Mouse (Mus musculus): ENCODE results near the gene Olfr1491. TPM values are rescaled to one million over a fixed set of nuclear protein-coding genes. Genes with fewer than 3 reads are reported as not detected.

Olfr1491 gene
- polyA plus RNA-seq (2012; rRNA removed), result not detected in 2 replicates
- polyA plus RNA-seq (2014; fragmentation: Nextera tagmentation; extraction: Ambion mirVana), result not detected in 2 replicates

DNA sequence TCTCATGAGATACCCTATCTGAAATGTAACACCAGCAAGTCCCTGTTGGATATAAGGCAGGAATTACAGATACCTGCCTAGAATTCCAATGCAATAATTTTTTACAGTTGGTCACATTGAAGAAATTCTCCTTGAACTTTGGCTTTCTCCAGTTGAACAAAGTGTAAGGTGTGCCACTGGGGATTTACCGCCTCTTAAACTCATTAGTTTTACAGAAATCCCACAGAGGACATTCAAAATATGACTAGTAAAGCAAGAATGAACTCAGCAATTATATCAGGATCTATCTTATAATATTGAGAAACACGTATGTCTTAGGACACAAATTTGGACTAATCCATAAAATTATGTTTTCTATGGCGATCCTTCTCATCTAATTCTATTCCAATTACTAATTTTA is at the start of gene Olfr1491:
Gene Olfr1491, plus strand, starts transcription at position 301 of the 400 bp plus-strand sequence.
- Histone ChIP-seq H3K27me3 (ENCODE audit: control insufficient read depth, insufficient read depth, low read length) (no peaks in the 10 kb centered on the region), H3K4me2 (replicated peaks; ENCODE audit: low read depth, low read length, severe bottlenecking) (no peak within 1 kb of the TSS), H3K9ac (ENCODE audit: low read depth, low read length, severe bottlenecking) (no peak within 1 kb of the TSS), H3K9me3 (ENCODE audit: control insufficient read depth, low read length) (no peaks in the 10 kb centered on the region), H3K36me3 (ENCODE audit: control insufficient read depth, insufficient read depth, low read length) (no peaks in the 10 kb centered on the region), H3K4me1 (ENCODE audit: control insufficient read depth, insufficient read depth, low read length) (no peaks in the 10 kb centered on the region), H3K27ac (replicated peaks; ENCODE audit: low read depth, low read length) (no peak within 1 kb of the TSS), H3K4me3 (replicated peaks; ENCODE audit: low read length) (no peak within 1 kb of the TSS)
- no peak for ATAC-seq (ENCODE audit: low FRiP score, low read depth)
- DNase-seq (ENCODE audit: low spot score), result no peak
- no peak for TF ChIP-seq POLR2A (IDR thresholded peaks at IDR 0.05; ENCODE audit: borderline replicate concordance, extremely low read depth, insufficient read depth, insufficient read length)
- 77% methylated on average over 3 of the region's 3 CpGs for WGBS

DNA sequence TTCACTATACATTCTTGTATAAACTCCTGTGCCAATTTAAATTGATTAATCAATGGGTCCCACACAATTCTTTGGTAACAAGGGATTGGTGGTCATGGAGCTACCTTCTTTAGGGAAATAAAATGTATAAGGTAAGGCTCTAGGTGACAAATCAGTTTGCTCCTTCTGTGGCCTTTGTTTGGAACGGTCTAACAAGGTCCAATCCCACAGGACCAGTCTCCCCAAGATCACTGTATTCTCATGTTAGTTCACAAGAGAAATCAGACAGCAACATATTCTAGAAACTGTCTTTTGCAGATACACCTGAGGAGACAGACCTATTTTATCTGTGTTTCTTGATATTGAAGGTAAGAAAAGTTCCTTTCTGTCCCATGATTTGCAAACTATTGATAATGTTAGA is 46.3 kb upstream of the Olfr1491 start, which contains the start of gene Olfr1490:
Gene Olfr1490, plus strand, starts transcription at position 301 of the 400 bp plus-strand sequence.
- no peaks in the 10 kb centered on the region for H3K36me3 ChIP-seq (ENCODE audit: control insufficient read depth, insufficient read depth, low read length)
- no peaks in the 10 kb centered on the region for H3K4me1 ChIP-seq (ENCODE audit: control insufficient read depth, insufficient read depth, low read length)
- H3K27me3 ChIP-seq (ENCODE audit: control insufficient read depth, insufficient read depth, low read length), result no peaks in the 10 kb centered on the region
- H3K9ac ChIP-seq (ENCODE audit: low read depth, low read length, severe bottlenecking), result no peak within 1 kb of the TSS
- ATAC-seq (ENCODE audit: low FRiP score, low read depth) (no peak), DNase-seq (ENCODE audit: low spot score) (no peak)
- no peak within 1 kb of the TSS for H3K4me2 ChIP-seq (replicated peaks; ENCODE audit: low read depth, low read length, severe bottlenecking)
- no peak for TF ChIP-seq POLR2A (IDR thresholded peaks at IDR 0.05; ENCODE audit: borderline replicate concordance, extremely low read depth, insufficient read depth, insufficient read length)
- no peak within 1 kb of the TSS for H3K27ac ChIP-seq (replicated peaks; ENCODE audit: low read depth, low read length)
- no peak within 1 kb of the TSS for H3K4me3 ChIP-seq (replicated peaks; ENCODE audit: low read length)
- H3K9me3 ChIP-seq (ENCODE audit: control insufficient read depth, low read length), result 0 out of 2 replicates have a peak, but pooled peaks cover 5% of the 10 kb centered on the region
- 57% methylated on average over 1 of the region's 1 CpGs for WGBS

- H3K27ac ChIP-seq (replicated peaks; ENCODE audit: low read depth, low read length), result no peak within 1 kb of the TSS
- no peak within 1 kb of the TSS for H3K4me2 ChIP-seq (replicated peaks; ENCODE audit: low read depth, low read length, severe bottlenecking)
- no peak within 1 kb of the TSS for H3K4me3 ChIP-seq (replicated peaks; ENCODE audit: low read length)
- TF ChIP-seq POLR2A (IDR thresholded peaks at IDR 0.05; ENCODE audit: borderline replicate concordance, extremely low read depth, insufficient read depth, insufficient read length), result no peak
- DNase-seq (ENCODE audit: low spot score) (no peak), ATAC-seq (ENCODE audit: low FRiP score, low read depth) (no peak)
- 49% methylated on average over 2 of the region's 2 CpGs for WGBS
- no peaks in the 10 kb centered on the region for H3K9me3 ChIP-seq (ENCODE audit: control insufficient read depth, low read length)
- H3K36me3 ChIP-seq (ENCODE audit: control insufficient read depth, insufficient read depth, low read length), result no peaks in the 10 kb centered on the region
- no peaks in the 10 kb centered on the region for H3K4me1 ChIP-seq (ENCODE audit: control insufficient read depth, insufficient read depth, low read length)
- H3K9ac ChIP-seq (ENCODE audit: low read depth, low read length, severe bottlenecking), result no peak within 1 kb of the TSS
- H3K27me3 ChIP-seq (ENCODE audit: control insufficient read depth, insufficient read depth, low read length), result no peaks in the 10 kb centered on the region
Observed at GRCm38 (mm10) chr19:13722978-13723377, 25.9 kb downstream of the Olfr1491 start, which contains the start of gene Olfr1493-ps1. Gene Olfr1493-ps1 (plus strand): TSS chr19:13723278.

DNA sequence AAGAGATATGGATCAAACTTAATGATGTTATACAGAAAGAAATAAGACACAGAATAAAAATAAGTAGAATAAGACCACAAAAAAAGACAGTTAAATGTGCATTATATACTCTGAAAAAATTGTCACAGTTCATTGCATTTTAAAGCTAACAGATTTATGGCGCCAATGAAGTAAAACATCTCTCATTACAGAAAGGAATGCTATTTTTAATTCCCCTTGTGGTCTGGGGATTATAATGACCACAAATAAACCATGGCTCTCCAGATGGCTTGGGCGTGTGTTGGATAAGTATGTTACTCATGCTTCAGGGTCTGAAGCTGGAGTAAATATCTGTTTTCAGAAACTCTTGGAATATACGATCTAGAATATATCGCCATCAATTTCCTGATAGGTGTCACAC is 42.4 kb downstream of the Olfr1491 start, which contains the start of gene Olfr1494:
Gene Olfr1494, plus strand, starts transcription at position 301 of the 400 bp plus-strand sequence.
- Histone ChIP-seq H3K27me3 (ENCODE audit: control insufficient read depth, insufficient read depth, low read length) (no peaks in the 10 kb centered on the region), H3K9ac (ENCODE audit: low read depth, low read length, severe bottlenecking) (no peak within 1 kb of the TSS), H3K9me3 (ENCODE audit: control insufficient read depth, low read length) (no peaks in the 10 kb centered on the region), H3K27ac (replicated peaks; ENCODE audit: low read depth, low read length) (no peak within 1 kb of the TSS), H3K4me2 (replicated peaks; ENCODE audit: low read depth, low read length, severe bottlenecking) (no peak within 1 kb of the TSS), H3K36me3 (ENCODE audit: control insufficient read depth, insufficient read depth, low read length) (no peaks in the 10 kb centered on the region), H3K4me1 (ENCODE audit: control insufficient read depth, insufficient read depth, low read length) (no peaks in the 10 kb centered on the region), H3K4me3 (replicated peaks; ENCODE audit: low read length) (no peak within 1 kb of the TSS)
- no peak for TF ChIP-seq POLR2A (IDR thresholded peaks at IDR 0.05; ENCODE audit: borderline replicate concordance, extremely low read depth, insufficient read depth, insufficient read length)
- 80% methylated on average over 4 of the region's 4 CpGs for WGBS
- no peak for ATAC-seq (ENCODE audit: low FRiP score, low read depth)
- DNase-seq (ENCODE audit: low spot score), result no peak

GRCm38 (mm10) chr19:13749366-13749765 is 52.3 kb downstream of the Olfr1491 start:
- Histone ChIP-seq H3K27ac (replicated peaks; ENCODE audit: low read depth, low read length) (no peak overlapping the region), H3K9ac (ENCODE audit: low read depth, low read length, severe bottlenecking) (no peak overlapping the region), H3K4me1 (ENCODE audit: control insufficient read depth, insufficient read depth, low read length) (no peaks in the 10 kb centered on the region), H3K4me3 (replicated peaks; ENCODE audit: low read length) (no peak overlapping the region), H3K4me2 (replicated peaks; ENCODE audit: low read depth, low read length, severe bottlenecking) (no peak overlapping the region), H3K36me3 (ENCODE audit: control insufficient read depth, insufficient read depth, low read length) (no peaks in the 10 kb centered on the region), H3K9me3 (ENCODE audit: control insufficient read depth, low read length) (no peaks in the 10 kb centered on the region), H3K27me3 (ENCODE audit: control insufficient read depth, insufficient read depth, low read length) (no peaks in the 10 kb centered on the region)
- TF ChIP-seq POLR2A (IDR thresholded peaks at IDR 0.05; ENCODE audit: borderline replicate concordance, extremely low read depth, insufficient read depth, insufficient read length), result no peak
- DNase-seq (ENCODE audit: low spot score), result no peak
- ATAC-seq (ENCODE audit: low FRiP score, low read depth), result no peak
- WGBS, result 88% methylated on average over 1 of the region's 1 CpGs

Other genes starting within 250 kb of the Olfr1491 start
- not detected in 2 replicates for gene Olfr1472, start 241.2 kb upstream of the Olfr1491 start, polyA plus RNA-seq (2012; rRNA removed)
- gene Olfr1472, start 241.2 kb upstream of the Olfr1491 start, polyA plus RNA-seq (2014; fragmentation: Nextera tagmentation; extraction: Ambion mirVana), result not detected in 2 replicates
- gene Olfr1474, start 227.7 kb upstream of the Olfr1491 start, polyA plus RNA-seq (2012; rRNA removed), result not detected in 2 replicates
- gene Olfr1474, start 227.7 kb upstream of the Olfr1491 start, polyA plus RNA-seq (2014; fragmentation: Nextera tagmentation; extraction: Ambion mirVana), result not detected in 2 replicates
- gene Olfr1475, start 217.1 kb upstream of the Olfr1491 start, polyA plus RNA-seq (2012; rRNA removed), result not detected in 2 replicates
- not detected in 2 replicates for gene Olfr1475, start 217.1 kb upstream of the Olfr1491 start, polyA plus RNA-seq (2014; fragmentation: Nextera tagmentation; extraction: Ambion mirVana)
- not detected in 2 replicates for gene Olfr1477, start 196.7 kb upstream of the Olfr1491 start, polyA plus RNA-seq (2012; rRNA removed)
- gene Olfr1477, start 196.7 kb upstream of the Olfr1491 start, polyA plus RNA-seq (2014; fragmentation: Nextera tagmentation; extraction: Ambion mirVana), result not detected in 2 replicates
- gene Olfr1480, start 169.4 kb upstream of the Olfr1491 start, polyA plus RNA-seq (2012; rRNA removed), result not detected in 2 replicates
- gene Olfr1480, start 169.4 kb upstream of the Olfr1491 start, polyA plus RNA-seq (2014; fragmentation: Nextera tagmentation; extraction: Ambion mirVana), result not detected in 2 replicates
- not detected in 2 replicates for gene Olfr1484, start 113.8 kb upstream of the Olfr1491 start, polyA plus RNA-seq (2012; rRNA removed)
- gene Olfr1484, start 113.8 kb upstream of the Olfr1491 start, polyA plus RNA-seq (2014; fragmentation: Nextera tagmentation; extraction: Ambion mirVana), result not detected in 2 replicates
- not detected in 2 replicates for gene Olfr1487, start 79.9 kb upstream of the Olfr1491 start, polyA plus RNA-seq (2012; rRNA removed)
- not detected in 2 replicates for gene Olfr1487, start 79.9 kb upstream of the Olfr1491 start, polyA plus RNA-seq (2014; fragmentation: Nextera tagmentation; extraction: Ambion mirVana)
- not detected in 2 replicates for gene Olfr1489, start 65.6 kb upstream of the Olfr1491 start, polyA plus RNA-seq (2012; rRNA removed)
- gene Olfr1489, start 65.6 kb upstream of the Olfr1491 start, polyA plus RNA-seq (2014; fragmentation: Nextera tagmentation; extraction: Ambion mirVana), result not detected in 2 replicates
- not detected in 2 replicates for gene Olfr1490, start 46.2 kb upstream of the Olfr1491 start, polyA plus RNA-seq (2012; rRNA removed)
- gene Olfr1490, start 46.2 kb upstream of the Olfr1491 start, polyA plus RNA-seq (2014; fragmentation: Nextera tagmentation; extraction: Ambion mirVana), result not detected in 2 replicates
- not detected in 2 replicates for gene Olfr1493-ps1, start 26.0 kb downstream of the Olfr1491 start, polyA plus RNA-seq (2012; rRNA removed)
- not detected in 2 replicates for gene Olfr1493-ps1, start 26.0 kb downstream of the Olfr1491 start, polyA plus RNA-seq (2014; fragmentation: Nextera tagmentation; extraction: Ambion mirVana)
- not detected in 2 replicates for gene Olfr1494, start 42.5 kb downstream of the Olfr1491 start, polyA plus RNA-seq (2012; rRNA removed)
- gene Olfr1494, start 42.5 kb downstream of the Olfr1491 start, polyA plus RNA-seq (2014; fragmentation: Nextera tagmentation; extraction: Ambion mirVana), result not detected in 2 replicates
- gene Olfr1495, start 67.3 kb downstream of the Olfr1491 start, polyA plus RNA-seq (2012; rRNA removed), result not detected in 2 replicates
- gene Olfr1495, start 67.3 kb downstream of the Olfr1491 start, polyA plus RNA-seq (2014; fragmentation: Nextera tagmentation; extraction: Ambion mirVana), result not detected in 2 replicates
- not detected in 2 replicates for gene Olfr1496, start 80.6 kb downstream of the Olfr1491 start, polyA plus RNA-seq (2012; rRNA removed)
- gene Olfr1496, start 80.6 kb downstream of the Olfr1491 start, polyA plus RNA-seq (2014; fragmentation: Nextera tagmentation; extraction: Ambion mirVana), result not detected in 2 replicates
- not detected in 2 replicates for gene Olfr1497, start 100.9 kb downstream of the Olfr1491 start, polyA plus RNA-seq (2012; rRNA removed)
- not detected in 2 replicates for gene Olfr1497, start 100.9 kb downstream of the Olfr1491 start, polyA plus RNA-seq (2014; fragmentation: Nextera tagmentation; extraction: Ambion mirVana)
- gene Olfr1499, start 122.2 kb downstream of the Olfr1491 start, polyA plus RNA-seq (2012; rRNA removed), result not detected in 2 replicates
- gene Olfr1499, start 122.2 kb downstream of the Olfr1491 start, polyA plus RNA-seq (2014; fragmentation: Nextera tagmentation; extraction: Ambion mirVana), result not detected in 2 replicates
- gene Olfr1500, start 133.2 kb downstream of the Olfr1491 start, polyA plus RNA-seq (2012; rRNA removed), result not detected in 2 replicates
- gene Olfr1500, start 133.2 kb downstream of the Olfr1491 start, polyA plus RNA-seq (2014; fragmentation: Nextera tagmentation; extraction: Ambion mirVana), result not detected in 2 replicates
- not detected in 2 replicates for gene Olfr1501, start 153.4 kb downstream of the Olfr1491 start, polyA plus RNA-seq (2012; rRNA removed)
- not detected in 2 replicates for gene Olfr1501, start 153.4 kb downstream of the Olfr1491 start, polyA plus RNA-seq (2014; fragmentation: Nextera tagmentation; extraction: Ambion mirVana)
- not detected in 2 replicates for gene Olfr1502, start 164.5 kb downstream of the Olfr1491 start, polyA plus RNA-seq (2012; rRNA removed)
- gene Olfr1502, start 164.5 kb downstream of the Olfr1491 start, polyA plus RNA-seq (2014; fragmentation: Nextera tagmentation; extraction: Ambion mirVana), result not detected in 2 replicates
- gene Olfr1504, start 200.7 kb downstream of the Olfr1491 start, polyA plus RNA-seq (2012; rRNA removed), result not detected in 2 replicates
- not detected in 2 replicates for gene Olfr1504, start 200.7 kb downstream of the Olfr1491 start, polyA plus RNA-seq (2014; fragmentation: Nextera tagmentation; extraction: Ambion mirVana)
- not detected in 2 replicates for gene Olfr1505, start 216.3 kb downstream of the Olfr1491 start, polyA plus RNA-seq (2012; rRNA removed)
- gene Olfr1505, start 216.3 kb downstream of the Olfr1491 start, polyA plus RNA-seq (2014; fragmentation: Nextera tagmentation; extraction: Ambion mirVana), result not detected in 2 replicates